15 mouse cellular contexts compared by ENCODE assay signal in the genomic region with DNA sequence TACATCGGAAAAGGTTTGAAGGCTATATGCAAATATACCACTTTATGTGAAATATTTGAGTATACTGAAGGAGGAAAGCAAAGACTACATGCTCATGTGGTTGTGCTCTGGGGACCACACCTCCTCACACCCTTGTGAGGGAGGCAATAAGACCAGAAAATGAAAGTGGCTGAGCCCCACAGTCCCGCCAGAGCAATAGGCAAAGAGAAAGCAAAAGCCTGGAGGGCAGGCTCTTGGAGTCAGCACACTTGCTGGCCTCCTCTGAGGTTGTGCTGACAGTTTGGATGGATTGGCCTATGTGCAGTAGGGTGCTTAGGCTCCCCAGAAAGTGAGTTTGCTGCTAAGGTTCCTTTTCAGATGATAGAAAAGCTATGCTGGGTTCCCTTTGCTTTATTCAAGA.
"Had no signal": no experiment of that assay in that cellular context is flagged by ENCODE, and none has a peak within 500 bp of the region (broad histone marks: within the 10 kb centered on the region; RNA-seq: fewer than 3 reads in every experiment).

No protein-coding gene starts in this region.

- H3K27me3 ChIP-seq: limb, embryonic 12.5 days; neural tube, embryonic 12.5 days had no signal

- H3K9ac ChIP-seq: limb, embryonic 12.5 days; liver, embryonic 14.5 days; neural tube, embryonic 12.5 days had no signal

- H3K4me1 ChIP-seq: limb, embryonic 12.5 days; neural tube, embryonic 12.5 days had no signal

- DNase-seq: kidney, adult 8-10 months; kidney, postnatal 25 days; lung, adult 18-20 months; midbrain, embryonic 14.5 days; retina, postnatal 1 day; right cerebral cortex, postnatal 4 days; spleen, adult 18-20 months; thymus, adult 18-20 months; thymus, postnatal 25 days had no signal

- H3K9me3 ChIP-seq: limb, embryonic 12.5 days; midbrain, embryonic 10.5 days; neural tube, embryonic 12.5 days had no signal

- H3K27ac ChIP-seq: left cerebral cortex, adult 2 months; limb, embryonic 12.5 days; liver, embryonic 14.5 days; midbrain, embryonic 10.5 days; neural tube, embryonic 12.5 days had no signal

- H3K36me3 ChIP-seq: limb, embryonic 12.5 days; midbrain, embryonic 10.5 days; neural tube, embryonic 12.5 days had no signal

- H3K4me2 ChIP-seq: limb, embryonic 12.5 days; neural tube, embryonic 12.5 days had no signal

- H3K4me3 ChIP-seq: left cerebral cortex, adult 2 months; limb, embryonic 12.5 days; midbrain, embryonic 10.5 days; myocyte; neural tube, embryonic 12.5 days had no signal
